Mouse (Mus musculus) natural killer cell, adult 2 months (primary cell): Measurements from ENCODE around the gene Glis3.
A peak's percentile ranks its signal among the peaks of the same experiment; 100 is the strongest.

ENCODE experiments used
- DNase-seq, 2 experiments: peaks; one replicate each; pipeline ENCODE4 v3.0.0; 2022; ENCODE audit warnings: low spot score in 2 of 2

Gene Glis3

DNA sequence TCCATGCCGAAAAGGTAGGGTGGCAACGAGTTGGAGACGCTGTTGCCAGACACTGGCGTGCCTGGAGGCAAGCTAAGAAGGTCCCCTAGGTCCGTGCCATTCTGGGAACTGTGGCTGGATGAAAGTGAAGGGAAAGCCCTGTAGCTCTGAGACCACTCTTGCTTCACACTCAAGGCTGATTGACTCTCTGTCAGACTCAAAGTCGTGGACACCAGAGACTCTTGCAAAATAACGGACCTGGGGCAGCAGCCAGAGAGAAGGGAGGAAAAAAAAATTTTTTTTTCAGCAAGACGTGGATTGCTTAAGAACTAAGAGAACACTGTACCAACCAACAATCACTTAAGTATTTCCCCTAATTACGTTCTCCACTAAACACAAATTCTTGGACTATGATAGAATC is 148.1 kb downstream of the Glis3 start:
- DNase-seq = no peak

DNA sequence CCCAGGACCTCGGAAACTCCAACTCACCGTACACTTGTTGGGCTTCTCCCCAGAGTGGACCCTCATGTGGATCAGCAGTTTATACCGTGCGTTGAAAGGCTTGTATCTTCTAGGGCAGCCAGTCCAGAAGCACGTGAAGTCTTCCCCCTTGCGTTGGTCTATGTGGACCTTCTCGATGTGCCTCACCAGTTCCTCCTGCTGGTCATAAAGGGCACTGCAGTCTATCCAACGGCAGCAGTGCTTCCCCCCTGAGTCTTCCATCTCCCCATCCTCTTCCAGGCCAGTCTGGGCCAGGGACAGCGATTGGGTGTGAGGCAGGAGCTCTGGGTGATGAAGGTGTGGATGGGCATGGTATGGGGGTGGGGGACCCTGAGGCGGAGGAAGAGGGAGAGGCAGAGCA is 149.0 kb downstream of the Glis3 start:
- DNase-seq = peak; percentile 4 to 14

DNA sequence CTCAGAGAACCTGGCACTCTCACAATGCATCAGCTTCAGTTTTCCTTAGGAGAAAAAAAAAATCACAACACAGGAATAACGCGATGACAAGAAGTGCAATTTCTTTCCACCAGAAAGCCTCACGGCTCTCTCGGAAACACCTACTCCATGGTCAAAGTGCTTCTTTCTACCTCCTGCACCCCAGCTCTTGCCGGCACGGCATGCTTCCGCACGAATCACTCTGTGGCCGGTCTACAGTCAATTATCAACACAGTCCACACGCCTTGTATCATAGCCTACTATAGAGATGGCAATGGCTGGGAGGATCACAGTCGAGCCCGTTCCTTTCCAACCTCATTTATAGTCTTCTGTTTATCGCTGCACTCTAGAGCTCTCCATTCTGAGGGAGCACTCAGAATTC is 150.9 kb downstream of the Glis3 start:
- no peak for DNase-seq

DNA sequence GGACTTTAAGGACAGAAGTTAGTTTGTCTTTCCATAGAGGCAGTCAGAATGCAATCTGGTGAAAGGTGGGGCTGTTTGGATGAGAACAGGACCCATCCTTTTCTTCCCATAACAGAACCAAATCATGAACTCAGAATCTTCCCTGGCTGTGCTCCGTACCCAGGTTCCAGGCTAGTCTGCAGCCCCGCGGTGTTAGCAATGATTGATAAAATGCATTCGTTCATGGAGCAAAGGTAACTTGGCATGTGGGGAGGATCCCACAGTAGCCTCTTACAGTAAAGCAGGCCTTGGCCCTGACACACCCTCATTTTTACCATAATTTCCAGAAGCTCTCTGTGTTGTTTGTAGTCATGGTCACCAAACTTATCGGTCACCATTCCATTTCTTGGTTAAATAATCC is 152.4 kb downstream of the Glis3 start:
- DNase-seq = no peak

DNA sequence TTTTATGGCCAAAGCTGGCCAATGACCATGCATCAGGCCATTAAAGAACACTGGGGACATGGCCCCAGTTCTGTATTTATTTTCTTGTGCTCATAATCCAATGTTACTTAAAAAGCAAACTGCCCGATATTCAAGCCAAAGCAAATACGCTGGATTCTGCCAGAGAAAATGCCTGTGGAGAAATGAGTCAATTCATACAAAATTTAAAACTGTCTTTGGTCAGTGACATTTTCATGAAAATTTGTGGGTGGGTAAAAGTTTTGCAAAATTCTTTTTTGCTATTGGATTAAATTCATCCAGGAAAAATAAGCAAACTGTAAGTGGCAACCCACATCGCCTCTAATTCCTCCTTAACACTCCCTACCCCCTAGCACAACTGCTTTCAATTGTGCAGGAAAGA is 154.5 kb downstream of the Glis3 start:
- no peak for DNase-seq

DNA sequence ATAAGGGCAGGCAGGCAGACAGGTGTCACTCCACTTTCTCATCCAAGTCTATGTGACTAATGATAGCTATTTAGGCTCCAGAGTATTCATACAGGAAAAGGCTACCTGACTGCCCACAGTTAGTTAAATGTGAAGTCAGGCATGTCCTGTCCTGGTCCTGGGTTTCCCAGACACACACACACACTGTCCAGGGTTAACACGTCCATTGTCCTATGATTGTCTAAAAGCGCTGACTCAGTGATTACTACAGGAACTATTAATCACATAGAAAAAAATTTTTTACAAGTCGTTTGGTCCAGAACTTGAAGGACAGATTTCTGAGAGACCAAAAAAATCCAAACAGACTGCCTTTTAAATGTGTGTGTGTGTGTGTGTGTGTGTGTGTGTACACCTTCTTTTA is 157.6 kb downstream of the Glis3 start:
- DNase-seq = no peak

DNA sequence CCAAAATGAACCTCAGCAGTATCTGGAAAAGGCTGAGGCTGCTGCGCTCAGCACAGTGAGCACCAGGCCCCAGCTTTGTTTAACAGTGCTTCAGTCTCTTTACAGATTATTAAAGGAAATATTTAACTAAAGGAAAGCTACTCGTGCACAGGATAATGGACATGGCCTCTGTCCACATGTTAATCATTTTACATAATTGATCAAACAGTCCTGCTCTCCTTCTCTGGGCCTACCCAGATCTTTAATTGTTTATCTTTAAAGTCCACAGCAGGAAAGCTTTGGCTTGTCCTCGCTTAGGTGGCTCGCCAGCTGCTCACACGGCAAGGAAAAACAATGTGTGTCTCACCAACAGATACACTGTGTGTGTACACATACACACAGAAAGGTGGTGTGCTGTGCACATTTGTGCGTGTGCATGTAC is 159.1 kb downstream of the Glis3 start:
- DNase-seq = no peak

DNA sequence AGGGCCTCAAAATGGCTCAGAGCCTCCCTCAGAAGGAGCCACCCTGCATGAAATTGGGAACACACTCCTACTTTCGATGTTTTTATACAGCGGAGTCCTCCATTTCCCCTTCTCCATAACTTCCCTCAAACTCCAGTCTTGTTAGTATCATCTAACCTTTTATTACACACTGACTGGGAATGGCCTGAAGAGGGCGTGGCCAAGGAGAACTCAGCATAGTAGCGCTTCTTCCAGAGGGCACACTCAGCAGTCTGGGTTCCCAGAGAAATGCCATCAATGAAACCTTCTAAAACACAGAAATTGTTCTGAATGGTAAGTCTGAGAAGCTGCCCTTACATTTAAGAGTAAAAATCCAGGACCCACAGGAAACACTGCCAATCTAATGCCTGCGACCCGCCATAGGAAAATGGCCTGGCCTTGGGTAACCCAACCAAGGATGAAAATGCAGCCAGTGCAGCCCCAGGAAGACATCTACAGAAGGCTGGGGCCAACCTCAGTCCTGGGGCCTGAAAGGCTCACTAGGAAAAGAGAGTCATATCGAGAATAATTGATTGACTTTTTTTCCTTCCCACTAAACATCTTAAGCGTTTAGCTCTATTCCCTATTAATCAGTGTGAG is 159.6 kb downstream of the Glis3 start:
- no peak for DNase-seq

DNA sequence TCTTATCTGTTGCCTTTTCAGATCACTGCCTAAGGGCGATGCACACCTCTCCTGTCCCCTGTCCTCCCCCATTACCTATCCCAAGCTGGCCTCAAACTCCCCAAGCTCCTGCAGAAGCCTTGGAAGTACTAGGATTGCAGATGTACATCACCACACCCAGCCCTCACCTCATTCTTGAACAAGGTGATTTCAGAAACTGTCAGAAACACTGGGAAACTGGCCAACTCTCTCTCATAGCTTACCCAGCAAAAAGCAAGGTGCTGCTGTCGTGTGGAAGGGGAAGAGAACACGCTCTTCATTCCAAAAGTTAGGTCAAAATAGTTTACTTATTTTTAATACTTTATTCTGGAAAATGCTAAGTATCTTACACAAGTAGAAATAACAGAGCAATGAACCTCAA is 160.6 kb downstream of the Glis3 start:
- no peak for DNase-seq

DNA sequence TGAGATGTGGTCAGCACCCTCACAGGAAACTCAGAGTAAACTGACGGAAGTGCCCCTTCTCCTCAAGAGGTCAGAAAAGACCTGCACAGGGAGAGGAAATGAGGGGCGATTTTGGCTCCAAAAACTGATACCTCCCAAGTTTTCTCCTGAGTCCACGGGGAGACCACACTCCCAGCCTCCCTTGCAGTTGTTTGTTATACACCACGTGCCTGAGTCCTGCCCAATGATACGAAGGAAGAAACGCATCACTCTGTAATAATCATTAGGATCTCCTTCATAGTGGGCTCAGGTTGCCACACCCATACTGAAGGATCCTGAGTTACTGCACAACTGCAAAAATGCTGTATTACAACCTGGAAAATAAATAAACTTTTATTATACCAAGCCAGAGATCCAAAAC is 161.0 kb downstream of the Glis3 start:
- DNase-seq = no peak

DNA sequence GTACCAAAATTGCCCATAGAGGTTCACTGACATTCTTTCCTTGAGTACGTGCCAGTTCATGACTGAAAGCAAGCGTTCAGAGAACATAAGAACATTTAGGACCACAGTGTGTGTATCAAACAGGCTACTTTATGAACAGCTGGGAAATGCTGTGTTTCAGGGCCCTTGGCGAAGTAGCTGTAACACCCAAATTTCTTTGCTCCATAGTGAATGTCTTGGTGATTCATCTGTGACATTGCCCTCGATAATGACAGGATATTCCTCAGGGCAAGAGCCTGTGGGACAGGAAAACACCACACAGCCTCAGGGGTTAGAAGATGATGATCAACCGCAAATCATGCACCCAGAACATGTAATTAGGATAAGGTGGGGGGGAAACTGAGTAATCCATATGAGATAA is 161.6 kb downstream of the Glis3 start:
- no peak for DNase-seq

DNA sequence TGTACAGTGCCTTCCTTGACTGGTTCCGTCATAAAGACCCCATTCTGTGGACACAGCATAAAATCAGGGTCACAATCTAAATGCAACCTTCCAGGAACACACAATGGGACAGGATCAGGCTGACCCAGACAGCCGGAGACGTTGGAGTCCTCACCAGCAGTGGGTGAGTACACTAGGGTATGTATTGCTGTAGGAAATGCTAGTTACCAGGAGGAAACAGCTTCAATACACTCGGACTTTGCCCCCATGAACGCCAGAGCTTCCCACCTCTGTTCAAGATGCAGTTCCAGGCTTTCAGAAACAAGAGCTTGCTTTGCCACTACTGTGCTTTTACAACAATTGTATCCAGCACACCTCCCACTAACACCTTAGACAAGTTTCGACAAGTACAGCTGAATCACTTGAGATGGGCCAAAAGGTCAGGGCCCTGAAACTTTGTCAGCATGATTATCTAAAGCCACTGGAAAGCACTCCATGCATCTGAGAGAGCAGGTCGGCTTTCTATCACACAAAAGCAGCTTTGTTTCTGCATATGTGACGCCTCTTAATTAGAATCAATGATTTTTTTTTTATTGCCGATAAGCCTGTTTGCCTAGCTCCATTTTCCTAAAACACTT is 162.3 kb downstream of the Glis3 start:
- no peak for DNase-seq

DNA sequence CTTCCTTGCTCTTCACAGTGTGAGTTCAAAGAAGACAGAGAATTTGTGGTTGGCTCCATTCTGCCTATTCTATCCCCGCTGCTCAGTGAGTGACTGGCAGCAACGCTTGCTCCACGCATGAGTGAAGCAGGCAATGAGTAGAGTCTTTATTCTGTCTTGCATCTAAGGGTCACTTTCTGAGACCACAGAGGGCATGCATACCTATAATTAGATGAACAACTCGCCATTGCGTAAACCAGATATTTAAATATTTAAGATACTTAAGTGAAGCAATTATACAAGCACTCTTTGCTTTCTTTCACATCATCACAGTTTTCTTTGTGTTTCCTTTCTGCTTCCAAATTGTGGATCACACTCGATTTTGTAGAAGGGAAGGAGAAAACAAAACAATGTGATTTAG is 163.4 kb downstream of the Glis3 start:
- no peak for DNase-seq

DNA sequence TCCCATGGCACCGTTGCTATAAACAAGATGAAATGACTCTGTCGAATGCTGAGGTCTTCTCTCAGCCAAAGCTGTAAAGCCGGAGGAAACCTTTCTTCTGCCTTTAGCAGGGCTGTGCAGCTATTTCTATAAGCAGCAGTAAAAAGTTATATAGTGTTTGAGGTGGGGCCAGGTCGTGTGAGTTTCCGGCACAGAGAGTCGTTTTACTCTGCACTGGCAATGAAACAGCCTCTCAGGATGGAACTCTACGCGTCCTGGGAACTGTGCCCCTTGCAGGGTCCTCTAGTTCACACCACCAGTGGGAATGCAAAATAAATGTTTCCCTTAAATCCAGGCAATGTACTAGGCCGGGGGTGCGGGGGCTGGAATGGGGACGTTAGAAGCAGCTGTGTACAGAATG is 167.4 kb downstream of the Glis3 start:
- no peak for DNase-seq

DNA sequence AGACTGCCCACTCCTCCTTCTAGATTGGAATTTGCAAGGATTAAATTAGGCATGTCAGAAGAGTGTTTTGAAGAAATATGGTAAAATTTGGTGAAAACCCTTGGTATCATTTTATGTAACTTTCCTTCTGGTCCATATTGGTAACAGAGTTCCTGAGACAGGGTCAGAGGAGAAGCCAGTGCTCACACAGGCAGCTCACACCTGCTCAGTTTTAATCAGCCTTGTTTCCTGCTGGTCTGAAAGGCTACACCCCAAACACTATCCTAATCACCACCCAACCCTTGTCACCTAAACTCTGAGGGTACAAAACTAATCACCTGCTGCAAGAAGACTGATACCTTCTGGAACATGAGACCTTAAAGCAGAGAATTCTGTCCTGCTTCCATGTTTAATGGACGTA is 168.0 kb downstream of the Glis3 start:
- no peak for DNase-seq

DNA sequence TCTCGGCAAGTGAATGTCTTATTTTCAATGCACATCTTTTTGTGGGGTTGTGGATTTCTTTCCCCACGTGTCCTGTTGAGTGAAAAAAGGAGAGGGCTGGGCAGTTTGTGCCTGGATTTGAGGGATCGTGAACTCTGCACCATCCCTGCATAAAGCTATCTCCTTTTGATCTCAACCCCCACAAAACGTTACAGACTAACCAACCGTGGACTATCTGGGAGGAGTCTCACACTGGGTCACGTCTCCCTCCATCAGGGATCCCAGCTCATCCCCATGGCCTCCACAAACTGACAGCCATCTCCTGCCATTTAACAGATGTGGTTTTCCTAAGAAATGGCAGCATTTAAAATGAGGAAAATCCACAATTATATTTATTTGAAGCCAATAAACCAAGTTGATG is 174.5 kb downstream of the Glis3 start:
- no peak for DNase-seq

DNA sequence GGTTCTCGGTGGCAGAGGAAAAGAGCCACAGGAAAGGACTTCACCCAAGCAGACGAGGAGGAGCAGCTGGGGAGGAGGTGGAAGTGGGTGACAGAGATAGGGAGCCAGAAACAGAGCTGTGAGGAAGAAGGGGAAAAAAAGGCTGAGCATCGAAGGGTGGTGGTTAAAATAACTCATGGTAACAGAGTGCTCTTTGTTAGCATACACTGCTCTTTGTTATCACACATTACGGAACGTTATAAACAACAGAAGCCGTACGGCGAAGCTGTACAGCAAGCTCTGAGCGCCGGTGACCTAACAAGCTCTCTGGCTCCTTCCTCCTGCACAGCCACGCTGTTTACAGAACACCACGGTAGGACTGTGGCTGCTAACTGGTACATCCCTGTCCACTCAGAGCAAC is 176.9 kb downstream of the Glis3 start:
- DNase-seq = no peak

DNA sequence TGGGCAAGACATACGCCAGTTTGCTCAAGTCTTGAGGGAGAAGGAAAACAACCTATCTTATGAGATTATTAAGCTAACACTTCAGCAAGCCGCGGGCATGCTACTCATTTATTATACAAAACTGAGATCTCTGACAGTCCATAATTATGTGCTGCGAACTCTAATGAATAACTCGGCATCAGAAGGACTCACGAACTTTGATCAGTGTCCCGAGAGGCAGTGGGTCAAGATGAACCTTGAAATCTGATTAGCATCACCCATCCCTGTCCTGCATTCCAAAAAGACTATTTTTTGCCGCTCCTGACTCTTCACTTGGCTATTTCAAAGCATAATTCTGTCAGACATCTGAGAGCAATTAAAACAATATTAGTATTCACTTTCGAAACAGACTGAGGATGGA is 178.9 kb downstream of the Glis3 start:
- DNase-seq = no peak

DNA sequence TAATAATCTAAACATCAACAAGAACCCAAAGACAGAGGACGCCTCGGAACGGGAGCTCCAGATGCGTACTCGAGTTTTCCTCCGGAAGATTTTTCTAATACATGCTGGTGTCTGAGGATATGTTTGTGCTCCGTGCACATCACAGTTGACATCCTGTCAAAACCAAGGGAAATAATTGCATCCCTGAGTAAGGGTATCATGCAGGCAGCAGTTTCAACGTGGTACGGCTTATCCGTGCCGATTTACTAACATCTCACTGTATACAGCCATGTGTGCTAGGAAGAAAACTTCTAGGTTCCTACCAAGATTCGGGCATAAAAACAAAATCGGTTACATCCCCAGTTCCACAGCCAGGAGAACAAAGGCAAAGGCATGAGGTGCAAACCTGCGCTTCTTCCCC is 179.4 kb downstream of the Glis3 start:
- no peak for DNase-seq

DNA sequence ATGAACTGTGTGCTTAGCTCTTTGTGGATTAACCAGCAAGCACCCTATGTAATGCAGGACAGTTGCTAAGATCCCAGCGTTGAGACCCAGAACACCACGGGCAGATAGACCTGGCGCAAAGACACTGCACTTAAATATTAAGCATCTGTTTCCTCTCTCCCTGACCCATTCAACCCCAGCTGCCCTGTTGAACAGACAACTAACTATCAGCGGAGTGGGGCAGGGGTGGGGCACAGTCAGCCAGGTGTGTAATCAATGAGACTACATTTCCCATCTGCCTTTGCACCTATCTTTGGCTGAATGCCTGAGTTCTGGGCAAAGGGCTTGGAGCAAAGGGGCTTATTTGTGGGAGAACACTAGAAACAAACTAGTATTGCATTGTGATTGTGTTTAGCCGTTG is 180.1 kb downstream of the Glis3 start:
- DNase-seq = no peak

DNA sequence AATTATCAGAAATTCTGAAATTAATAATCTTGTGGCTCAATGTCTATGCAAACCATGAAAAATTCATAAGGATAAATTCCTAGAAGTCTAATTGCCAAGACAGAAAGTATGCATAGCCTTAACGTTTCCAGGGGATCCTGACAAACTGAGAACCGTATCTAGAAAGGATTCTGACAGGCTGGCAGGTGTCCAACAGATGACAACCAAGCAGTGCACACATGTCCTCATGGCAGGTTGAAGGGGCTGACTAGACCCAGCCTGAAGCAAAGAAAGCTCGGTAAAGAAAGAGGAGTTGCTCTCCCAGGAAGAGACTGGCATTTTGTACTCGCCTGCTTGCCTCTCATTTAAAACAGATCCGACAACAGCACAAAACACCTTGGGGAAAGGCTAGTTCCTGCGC is 184.0 kb downstream of the Glis3 start:
- DNase-seq = no peak

DNA sequence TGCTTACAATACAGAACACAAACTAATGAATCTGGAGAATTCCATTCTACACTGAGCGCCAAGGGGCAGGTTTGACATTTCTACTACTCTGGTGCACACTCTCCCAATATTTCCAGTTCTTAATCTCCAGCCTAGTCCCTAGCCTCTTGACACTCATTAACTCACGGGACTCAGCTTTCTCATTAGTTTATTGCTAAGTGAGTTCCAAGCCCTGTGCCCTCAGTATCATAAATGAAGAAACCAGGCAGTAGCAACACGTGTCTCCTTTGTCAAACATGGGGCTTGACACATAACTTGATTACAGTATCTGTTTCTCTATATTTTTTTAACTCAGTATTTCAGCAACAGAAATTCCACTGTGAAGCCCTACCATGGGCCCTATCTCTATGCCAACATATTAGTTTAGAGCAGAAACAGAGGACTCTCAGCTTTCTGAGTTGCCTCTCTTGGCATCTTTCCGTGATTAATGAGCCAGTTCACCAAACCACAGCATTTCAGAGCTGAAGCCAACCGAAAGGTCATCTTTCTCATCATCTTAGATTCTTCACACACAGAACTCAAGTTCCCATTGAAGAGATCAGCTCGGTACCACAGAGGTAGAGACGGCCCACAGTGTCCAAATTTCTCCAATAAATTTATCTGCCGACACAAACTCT is 186.1 kb downstream of the Glis3 start:
- DNase-seq = no peak

DNA sequence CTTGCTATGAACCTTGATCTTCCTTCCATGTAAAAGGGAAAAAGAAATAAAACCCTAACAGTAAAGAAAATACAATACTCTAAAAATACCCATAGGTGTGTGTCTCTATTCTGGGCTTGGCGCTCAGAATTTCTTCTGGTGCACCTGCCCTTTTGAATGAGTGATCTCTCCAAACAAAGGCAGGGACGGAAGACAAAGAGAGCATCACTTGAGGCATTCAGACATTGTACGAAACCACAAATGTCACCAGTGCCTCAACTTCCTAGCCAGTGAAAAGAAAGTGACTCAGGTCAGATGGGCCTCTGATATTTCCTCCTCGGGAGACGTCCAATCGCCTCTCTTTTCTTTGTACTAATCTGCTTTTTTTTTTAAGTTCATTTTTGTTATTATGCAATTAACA is 201.8 kb downstream of the Glis3 start:
- no peak for DNase-seq
